Mouse (Mus musculus) heart, postnatal 4 days (tissue): Measurements from ENCODE around the gene Ppil6. TPM values are rescaled to one million over a fixed set of nuclear protein-coding genes. Genes with fewer than 3 reads are reported as not detected.
A peak's percentile ranks its signal among the peaks of the same experiment; 100 is the strongest.

Experiments
- DNase-seq: peaks from one replicate; pipeline ENCODE4 v3.0.0; 2021
- total RNA-seq, 2 experiments: library from RNA; stranded (reverse); gene quantifications; 2 replicates each; pipeline ENCODE4 v1.2.3; 2021

The Ppil6 gene
- total RNA-seq = 1 to 10 TPM; 3.8 to 3.9 TPM

DNA sequence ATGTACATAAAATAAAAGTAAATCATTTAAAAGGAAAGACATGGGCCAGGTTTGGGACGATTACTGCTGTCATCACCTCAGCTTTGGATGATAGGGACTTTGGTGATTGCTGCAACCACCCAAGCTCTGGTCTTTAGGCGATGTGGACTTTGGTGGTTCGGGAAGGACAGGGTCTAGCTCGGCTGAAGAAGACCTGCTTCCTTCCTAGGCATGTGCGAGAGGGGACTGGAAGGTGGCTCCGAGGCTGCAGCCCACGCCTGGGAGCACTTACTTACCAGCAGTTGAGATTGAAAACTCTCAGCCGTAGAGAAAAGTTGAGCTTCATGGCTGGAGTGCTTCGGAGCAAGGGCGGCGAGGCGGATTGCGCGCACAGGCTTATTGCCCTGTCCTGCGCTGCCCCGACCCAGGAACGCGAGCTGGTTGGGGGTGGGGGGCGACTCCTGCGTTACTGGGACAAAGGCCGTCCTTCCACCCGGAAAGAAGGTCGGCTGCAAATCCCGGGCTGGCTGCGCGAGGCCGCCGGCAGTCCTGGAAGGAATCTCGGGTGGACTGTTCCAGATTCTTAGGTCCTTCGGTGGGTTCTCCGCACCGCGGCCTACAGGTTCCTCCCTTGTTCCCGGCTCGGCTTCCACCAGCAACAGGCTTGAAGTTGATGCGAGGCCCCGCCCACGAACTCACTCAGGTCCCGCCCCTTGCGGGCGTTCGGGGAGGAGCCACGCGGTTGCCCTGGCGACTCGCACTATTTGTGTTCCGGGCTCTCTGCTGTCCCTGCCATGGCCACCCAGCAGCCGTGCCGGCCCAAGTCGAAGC, at the start of gene Ppil6, which contains the start of gene Smpd2:
Gene Ppil6 (plus strand): TSS at position 732 of the 810 bp plus-strand sequence.
Gene Smpd2 (minus strand): TSS at position 662 of the 810 bp plus-strand sequence.
- DNase-seq = peak; percentile 97

DNA sequence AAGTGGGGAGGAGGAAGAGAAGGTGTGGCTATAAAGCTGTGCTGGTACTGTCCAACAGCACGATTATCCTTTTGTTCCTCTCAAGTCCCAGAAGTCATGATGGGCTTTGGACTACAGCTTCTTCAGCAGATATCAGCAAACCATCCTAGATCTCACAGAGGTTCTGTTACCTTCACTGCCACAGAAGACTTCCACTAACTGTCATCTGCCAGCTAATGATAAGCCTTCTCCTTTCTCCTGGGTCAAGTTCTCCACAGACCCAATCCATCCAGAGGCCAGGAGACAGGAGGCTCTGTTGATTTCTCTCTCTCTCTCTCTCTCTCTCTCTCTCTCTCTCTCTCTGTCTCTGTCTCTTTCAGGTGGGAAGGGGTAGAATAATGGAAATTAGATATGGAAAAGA, 42.0 kb upstream of the Ppil6 start:
- no peak for DNase-seq

DNA sequence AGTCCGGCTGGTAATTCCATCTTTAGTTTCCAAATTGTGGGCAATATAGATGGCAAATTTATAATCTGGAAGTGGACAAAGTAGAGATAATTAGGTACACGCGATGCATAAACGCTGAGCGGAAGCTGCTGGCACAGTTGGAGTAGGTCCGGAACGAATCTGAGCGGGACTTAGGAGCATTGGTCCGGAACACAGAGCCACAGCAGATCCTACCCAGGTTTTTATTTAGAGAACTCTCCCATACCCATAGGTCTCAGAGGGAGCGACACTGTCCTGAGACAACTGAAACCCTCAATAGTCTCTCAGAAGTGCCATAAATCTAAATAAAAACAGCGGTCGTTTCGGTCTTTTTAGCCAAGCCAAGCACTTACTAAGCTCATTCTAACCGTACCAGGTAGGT, 40.6 kb upstream of the Ppil6 start:
- DNase-seq = no peak

DNA sequence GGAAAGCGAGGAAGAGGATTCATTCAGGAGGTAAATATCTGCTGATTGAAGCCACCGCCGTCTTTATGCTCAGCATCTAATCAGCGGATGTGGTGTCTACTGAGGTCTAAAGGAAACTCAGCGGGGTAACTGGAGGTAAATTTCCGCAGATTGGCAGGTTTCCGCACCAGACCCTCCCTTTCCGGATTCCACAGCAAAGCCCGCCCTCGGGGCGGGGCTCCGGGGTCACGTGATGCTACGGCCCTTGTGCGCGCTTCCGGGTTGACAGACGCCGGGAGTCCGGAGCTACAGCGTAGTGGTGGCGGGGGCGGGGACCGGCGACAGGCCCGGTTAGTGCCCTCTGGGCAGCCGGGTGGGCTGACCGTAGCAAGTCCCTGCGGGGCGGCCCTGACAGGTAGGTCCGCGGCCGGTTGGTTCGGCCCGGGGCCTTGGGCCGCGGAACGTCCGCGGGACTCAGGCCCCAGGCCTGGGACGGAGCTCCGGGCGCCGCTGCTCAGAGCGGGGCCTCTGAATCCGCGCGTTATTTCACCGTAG, 40.0 kb upstream of the Ppil6 start, which contains the start of gene Zbtb24:
Gene Zbtb24 (plus strand): TSS at position 247 of the 534 bp plus-strand sequence.
- DNase-seq = peak; percentile 97

DNA sequence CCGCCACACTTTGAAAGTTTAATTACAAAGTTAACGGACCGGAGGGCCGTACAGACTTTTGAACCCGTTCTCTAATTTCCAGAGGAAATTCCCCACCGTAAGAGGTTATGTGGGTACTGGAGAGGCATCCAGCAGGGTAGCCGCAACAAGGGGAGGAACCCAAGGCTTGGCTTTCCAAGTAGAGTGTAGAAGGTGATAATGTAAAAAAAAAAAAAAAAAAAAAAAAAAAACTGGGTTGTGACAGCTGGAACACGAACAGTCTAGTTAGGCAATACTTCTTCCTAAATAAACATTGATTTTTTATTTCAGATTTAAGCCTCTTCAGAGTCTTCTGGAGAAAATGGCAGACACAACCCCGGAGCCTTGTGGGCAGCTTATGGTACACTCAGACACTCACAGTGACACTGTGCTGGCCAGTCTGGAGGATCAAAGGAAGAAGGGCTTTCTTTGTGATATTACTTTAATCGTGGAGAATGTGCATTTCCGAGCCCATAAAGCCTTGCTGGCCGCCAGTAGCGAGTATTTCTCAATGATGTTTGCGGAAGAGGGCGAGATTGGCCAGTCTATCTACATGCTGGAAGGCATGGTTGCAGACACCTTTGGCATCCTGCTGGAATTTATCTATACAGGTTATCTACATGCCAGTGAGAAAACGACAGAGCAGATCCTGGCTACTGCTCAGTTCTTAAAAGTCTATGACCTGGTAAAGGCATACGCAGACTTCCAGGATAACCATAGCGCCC, 39.3 kb upstream of the Ppil6 start:
- DNase-seq = no peak

DNA sequence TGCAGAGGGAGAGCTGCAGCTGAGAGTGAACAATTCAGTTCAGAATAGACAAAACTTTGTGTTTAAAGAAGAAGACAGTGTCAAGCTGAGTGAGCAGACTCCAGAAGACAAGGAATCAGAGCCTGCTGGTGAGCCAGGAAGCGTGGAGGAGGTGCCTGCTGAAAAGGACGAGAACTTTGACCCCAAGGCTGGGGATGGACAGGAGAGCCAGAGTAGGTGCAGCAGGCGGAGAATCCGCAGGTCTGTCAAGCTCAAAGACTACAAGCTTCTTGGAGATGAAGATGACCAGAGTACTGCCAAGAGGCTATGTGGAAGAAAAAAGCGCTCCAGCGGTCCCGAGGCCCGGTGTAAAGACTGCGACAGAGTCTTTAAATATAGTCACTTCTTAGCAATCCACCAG, 38.6 kb upstream of the Ppil6 start:
- DNase-seq = no peak

DNA sequence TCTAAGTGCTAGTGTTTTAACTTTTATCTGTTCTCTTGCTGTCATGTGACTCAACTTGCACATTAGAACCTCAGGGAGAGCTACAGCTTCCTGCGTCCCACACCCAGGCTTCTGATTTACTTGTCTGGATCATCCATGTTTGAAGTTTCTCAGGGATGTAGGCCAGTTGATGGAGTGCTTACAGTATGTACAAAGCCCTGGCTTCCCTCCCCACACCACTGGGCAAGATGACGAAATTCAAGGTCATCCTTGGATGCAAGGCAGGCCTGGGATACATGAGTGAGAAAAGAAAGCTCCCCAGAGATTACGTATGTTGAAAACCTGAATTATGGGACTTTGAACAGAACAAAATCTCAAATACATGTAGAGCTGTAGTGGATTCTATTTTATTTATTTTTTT, 37.4 kb upstream of the Ppil6 start:
- DNase-seq = no peak

DNA sequence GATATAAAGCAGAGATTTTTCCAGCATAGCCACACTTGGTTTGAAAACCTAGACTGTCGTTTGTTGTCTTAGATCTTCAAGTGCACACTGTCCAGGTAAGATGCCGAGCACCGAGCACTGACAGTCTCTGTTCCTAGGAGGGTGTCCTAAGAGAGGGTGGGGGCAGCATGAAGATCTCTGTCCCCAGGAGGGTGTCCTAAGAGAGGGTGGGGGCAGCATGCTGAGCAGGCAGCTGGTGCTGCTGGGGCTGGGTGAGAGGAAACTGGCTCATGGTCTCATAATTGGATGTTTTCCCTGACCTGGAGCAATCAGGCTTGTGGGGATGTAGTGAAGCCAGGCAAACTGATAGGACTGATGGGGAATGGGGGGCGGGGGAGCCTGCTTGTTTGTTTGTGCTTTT, 30.2 kb upstream of the Ppil6 start:
- no peak for DNase-seq

DNA sequence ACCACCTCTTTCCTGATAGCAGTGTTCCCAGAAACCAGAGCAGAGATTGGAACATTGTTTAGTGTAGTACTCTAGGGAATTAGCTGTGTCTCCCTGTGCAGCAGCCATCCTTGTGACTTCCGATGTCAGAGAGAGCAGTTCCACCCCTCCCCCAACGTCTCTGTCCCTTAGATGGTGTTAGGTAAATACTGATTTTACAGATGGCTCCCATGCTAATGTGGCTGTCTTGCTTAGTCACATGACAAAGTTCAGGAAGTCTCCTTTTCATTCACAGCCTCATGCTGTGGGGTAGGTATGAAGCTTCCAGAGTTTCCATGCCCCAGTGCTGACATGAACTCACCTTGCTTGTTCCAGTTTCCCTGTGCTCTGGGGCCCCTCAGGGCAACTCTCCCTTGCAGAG, 29.7 kb upstream of the Ppil6 start:
- no peak for DNase-seq

DNA sequence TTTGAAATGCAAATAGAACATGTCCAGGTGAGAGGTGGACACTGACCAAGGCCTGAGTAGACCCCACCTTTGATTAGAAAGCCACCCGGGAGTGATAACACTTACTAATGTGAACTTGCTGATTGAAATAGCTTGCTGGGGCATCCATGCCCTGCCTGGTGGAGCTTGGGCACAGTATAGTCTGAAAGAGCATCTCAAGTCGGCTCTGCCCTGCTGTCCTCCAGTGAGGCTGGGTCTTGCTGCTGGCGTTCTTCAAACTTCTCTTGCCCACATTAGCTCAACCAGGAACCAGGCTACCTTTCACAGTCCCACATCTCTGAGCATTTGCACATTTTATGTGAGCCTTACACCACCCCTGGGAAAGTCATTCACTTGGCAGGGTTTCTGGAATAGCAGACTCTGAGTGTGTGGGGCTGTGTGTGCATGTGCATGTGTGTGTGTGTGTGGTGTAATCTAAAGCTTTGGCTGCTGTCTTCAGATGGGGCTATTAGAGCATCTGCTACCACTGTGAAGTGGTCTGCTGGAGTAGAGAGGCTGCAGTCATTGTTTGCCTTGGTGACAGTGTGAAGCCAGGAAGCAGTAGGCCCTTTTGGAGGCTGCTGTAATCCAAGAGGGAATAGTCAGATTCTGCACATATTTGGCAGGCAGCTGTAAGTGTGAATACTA, 29.0 kb upstream of the Ppil6 start:
- DNase-seq = no peak

DNA sequence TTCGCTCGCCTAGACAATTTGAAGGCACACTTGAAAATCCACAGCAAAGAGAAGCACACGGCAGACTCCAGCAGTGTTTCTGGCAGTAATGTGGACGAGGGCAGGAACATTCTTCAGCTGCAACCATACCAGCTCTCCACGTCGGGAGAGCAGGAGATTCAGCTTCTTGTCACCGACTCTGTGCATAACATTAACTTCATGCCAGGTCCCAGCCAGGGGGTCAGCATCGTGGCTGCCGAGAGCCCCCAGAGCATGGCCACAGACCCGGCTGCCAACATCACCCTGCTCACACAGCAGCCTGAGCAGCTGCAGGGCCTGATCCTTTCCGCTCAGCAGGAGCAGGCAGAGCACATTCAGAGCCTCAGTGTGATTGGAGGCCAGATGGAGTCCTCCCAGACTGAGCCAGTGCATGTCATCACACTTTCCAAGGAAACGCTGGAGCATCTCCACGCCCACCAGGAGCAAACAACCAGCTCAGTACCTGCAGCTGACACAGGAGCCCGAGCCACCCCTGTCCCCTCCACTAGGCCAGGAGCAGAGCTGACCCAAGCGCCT, 25.8 kb upstream of the Ppil6 start:
- DNase-seq = no peak

DNA sequence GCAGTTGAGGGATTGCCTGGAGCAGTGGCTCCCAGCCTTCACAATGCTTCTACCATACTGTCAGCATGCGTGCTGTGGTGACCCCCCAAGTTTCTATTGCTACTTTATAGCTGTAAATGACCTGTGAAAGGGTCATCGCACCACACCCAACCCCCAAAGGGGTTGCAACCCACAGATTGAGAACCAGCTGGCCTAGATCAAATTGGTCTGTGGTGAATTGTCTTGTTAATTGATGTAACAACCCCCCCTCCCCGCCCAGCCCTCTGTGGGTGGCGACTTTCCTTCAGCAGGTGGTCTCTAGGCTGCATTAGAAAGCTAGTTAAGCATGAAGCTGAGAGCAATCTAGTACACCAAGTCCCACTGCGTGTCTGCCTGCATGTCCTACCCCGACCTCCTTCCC, 22.9 kb upstream of the Ppil6 start:
- no peak for DNase-seq

DNA sequence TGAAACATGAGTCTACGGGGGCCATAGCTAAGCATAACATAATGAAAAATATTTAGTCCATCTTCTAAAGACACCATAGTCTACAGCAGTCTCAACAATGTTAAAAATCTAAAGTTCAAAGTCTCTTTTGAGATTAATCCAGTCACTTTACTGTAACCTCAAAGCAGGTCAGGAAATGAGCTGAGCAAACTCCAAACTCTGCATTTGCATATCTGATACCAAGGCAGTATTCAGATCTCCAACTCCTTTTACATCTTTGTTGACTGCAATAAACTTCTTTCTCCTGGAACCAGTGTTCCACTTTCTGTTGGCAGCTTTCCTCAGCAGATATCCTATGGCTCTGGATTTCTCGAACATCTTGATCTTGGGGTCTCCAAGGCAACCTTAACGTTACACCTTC, 19.5 kb upstream of the Ppil6 start:
- no peak for DNase-seq

DNA sequence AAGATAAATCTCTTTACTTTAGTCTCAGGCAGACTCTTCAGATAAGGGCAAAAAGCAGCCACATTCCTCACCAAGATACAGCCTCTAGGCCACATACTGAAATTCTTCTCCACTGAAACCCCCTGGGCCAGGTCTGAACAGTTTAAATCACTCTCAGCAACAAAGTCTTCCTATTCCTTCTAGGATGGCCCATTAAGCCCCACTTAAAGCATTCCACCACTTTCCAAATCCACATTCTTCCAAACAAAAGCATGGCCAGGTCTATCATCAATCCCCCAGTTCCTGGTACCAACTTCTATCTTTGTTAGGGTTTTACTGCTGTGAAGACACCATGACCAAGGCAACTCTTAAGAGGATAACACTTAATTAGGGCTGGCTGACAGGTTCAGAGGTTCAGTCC, 17.7 kb upstream of the Ppil6 start:
- no peak for DNase-seq

DNA sequence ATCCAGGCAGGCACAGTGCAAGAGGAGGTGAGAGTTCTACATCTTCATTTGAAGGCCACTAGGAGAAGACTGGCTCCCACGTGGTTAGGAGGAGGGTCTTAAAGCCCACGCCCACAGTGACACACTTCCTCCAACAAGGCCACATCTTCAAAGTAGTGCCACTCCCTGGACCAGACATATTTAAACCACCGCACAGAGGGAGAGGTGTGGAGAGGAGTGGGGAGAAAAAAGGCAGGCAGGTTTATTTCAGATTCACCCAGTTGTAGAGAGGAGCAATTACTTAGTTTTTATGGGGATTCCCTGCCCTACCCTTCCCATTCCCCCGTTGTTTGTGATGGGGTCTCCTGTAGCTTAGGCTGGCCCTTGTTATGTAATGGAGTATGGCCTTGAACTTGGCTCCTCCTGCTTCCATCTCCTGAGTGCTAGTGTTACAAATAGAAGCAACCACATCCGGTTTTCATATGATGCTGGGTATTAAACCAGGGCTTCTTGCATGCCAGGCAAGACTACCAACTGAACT, 17.2 kb upstream of the Ppil6 start:
- DNase-seq = no peak

DNA sequence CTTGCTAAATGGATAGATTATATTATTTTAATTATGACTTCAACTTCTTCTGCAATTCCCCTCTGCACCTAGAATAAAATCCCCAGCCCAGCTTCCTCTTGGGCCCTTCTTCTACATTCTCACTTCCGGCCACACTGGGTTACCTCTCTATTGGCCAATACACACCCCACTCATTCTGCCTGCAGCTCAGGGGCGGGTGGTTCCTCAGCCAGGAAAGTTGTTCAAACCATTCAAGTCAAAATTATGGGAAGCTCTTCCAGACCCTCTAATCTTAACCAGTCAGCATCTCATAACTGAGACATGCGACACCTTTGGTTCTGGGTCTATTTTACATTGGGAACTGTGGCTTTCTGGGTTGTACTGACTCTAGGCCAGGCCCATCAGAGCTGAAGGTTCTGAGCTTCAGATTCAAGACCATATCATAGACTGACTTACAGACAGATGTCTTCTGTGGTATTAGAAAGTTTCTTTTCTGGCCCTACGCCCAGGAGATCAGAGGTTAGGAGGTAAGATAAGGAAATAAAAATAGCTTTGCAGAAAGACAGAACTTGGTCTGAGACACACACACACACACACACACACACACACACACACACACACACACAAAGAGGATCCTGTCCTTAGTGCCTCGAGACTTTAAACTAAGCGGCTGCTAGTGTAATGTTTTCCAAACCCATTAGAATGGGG, 16.3 kb upstream of the Ppil6 start:
- peak; percentile 78 for DNase-seq

DNA sequence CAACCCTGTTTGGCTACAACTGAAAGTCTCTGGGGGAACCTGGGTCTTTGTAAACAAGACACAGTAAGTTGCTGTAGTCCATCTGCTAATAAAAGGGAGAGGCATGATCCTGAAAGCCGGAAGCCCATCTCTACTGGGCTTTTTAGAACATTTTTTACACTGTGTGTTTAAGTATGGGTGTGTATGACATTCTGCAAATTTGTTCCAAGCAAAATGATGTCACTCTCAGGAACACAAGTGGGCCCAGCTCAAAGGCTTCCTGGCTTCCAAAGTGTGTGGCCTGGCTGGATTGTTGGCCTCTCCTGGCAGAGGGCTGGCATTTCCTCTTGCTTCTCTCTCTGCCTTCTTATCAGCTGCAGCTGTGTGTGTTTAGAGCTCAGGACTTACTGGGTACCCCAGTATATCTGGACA, 15.3 kb upstream of the Ppil6 start:
- peak; percentile 58 for DNase-seq

DNA sequence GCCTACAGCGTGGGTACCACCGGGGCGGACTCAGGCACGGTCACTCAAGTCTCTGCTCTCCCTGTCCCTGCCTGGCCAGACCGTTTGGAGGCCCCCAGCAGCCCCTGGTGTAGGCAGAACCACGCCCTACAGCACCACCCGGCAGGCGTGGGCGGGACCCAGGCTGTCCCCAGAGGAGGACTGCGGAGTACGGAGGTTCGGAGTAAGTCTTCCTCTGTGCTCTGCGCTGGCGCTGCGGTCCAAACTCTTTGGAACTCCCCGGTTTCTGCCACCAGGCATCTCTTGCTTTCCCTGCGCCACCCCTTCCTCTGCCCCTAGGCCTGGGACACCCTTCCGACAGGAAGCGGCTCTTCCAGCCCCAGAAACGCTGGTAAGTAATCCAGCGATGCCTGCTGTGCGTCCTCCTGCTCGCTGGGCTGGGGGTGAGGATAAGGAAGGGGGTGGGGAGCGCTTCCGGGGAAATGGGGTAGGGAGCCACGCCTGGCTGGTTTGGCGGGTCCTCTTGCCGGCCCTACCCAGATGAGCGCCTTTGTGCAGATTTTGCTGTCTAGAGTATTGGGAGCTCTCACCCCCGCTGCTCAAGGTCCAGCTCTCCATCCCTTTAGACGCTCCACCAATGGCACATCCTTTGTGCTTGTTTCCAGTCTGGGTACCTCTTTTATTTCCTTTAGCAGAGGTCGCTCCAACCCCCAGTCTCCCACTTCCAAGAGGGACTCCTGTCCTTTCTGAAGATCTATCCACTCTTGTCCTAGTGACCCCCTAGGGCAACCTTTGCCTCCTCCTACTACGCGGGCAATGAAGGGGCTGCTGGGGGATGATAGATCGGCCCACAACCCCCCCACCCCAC, 13.8 kb upstream of the Ppil6 start, which contains the start of gene Mical1:
Gene Mical1 (plus strand): TSS at position 144 of the 847 bp plus-strand sequence.
- DNase-seq = peak; percentile 79

DNA sequence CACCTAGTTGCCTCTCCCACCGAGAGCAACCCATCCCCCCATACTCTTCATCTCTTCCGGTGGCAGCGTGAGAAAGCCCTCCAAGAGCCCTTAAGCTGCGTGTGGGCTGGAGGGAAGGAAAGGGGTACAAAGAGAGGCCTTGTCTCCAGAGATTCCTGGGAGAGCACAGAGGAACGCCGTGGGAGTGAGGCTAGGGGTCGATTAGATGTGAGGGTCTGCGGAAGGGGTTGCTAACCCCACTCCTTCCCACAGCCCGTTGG, 13.3 kb upstream of the Ppil6 start:
- no peak for DNase-seq

DNA sequence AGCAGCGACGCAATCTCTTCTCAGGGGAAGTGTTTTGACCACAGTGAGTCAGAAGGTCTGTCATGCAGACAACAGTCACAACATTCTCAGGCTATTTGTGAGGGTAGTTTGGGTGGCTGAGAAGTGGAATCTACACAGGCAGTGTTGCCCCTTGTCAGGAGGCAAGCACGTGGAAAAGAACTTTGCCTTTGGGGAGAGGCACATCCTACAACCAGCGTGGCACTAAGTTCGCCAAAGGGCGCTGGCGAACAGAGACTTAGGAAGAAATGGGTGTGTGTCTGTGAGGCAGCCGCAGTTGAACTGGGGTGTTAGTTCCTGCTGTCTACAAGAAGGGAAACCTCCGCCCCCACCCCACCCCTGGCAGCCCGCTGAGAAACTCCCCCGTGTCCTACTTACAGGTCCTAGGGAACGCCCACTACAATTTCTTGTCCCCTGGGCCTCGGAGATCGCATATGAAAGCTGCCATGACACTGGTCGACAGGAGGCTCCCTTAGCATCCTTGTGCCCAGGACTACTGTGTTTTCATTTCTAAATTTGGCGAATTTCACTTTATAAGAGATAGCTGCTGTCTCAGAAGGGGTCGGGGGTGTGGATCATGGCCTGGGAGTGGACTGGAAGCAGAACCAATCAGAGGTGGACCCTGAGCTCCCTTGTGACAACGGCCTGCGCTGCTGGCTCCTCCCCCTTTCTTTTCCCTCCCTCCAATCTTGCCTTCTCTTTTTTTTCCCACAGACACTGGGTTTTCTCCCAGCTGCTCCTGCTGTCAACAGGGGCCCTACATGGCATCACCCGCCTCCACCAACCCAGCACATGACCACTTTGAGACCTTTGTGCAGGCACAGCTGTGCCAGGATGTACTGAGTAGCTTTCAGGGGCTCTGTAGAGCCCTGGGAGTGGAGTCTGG, 12.7 kb upstream of the Ppil6 start:
- peak; percentile 76 for DNase-seq
